ENCODE assay signal across 7 mouse cellular contexts in genomic region chr1:42851398-42851767, GRCm38 (mm10). TPM values are rescaled to one million over a fixed set of nuclear protein-coding genes. Genes with fewer than 3 reads are reported as not detected.
DNase-seq lines count a peak whose midpoint lies in the region; ATAC-seq and TF ChIP-seq lines count a peak whose summit lies in the region.

No protein-coding gene starts in this region.

- ATAC-seq in embryonic facial prominence, embryonic 12.5 days (ENCODE audit: insufficient number of reproducible peaks, insufficient read depth, low FRiP score, low TSS enrichment): peak; percentile 55; the same call in 1 of the 2 replicates
- ATAC-seq in hindbrain, embryonic 16.5 days: peak; percentile 85; the same call in 1 of the 2 replicates
- no peak for ATAC-seq in midbrain, embryonic 11.5 days (ENCODE audit: low FRiP score)

- peak overlapping the region; percentile 95 for H3K4me3 ChIP-seq in left cerebral cortex, adult 2 months
- peak overlapping the region; percentile 78 for H3K4me3 ChIP-seq in embryonic facial prominence, embryonic 12.5 days
- peak overlapping the region; percentile 97 for H3K4me3 ChIP-seq in hindbrain, embryonic 16.5 days (ENCODE audit: low read length)
- H3K4me3 ChIP-seq in midbrain, embryonic 11.5 days (ENCODE audit: low read depth, low read length): peak overlapping the region; percentile 77

- peaks cover 4% of the 10 kb centered on the region for H3K4me1 ChIP-seq in embryonic facial prominence, embryonic 12.5 days
- H3K4me1 ChIP-seq in hindbrain, embryonic 16.5 days (ENCODE audit: control insufficient read depth, insufficient read depth, low read depth, low read length): peaks cover 11% of the 10 kb centered on the region
- peaks cover 4% of the 10 kb centered on the region for H3K4me1 ChIP-seq in midbrain, embryonic 11.5 days (ENCODE audit: control insufficient read depth, insufficient read depth, low read length)

- TF ChIP-seq CTCF in left cerebral cortex, adult 2 months (IDR thresholded peaks at IDR 0.05): no peak

- H3K4me2 ChIP-seq in embryonic facial prominence, embryonic 12.5 days (replicated peaks): peak overlapping the region; percentile 84
- H3K4me2 ChIP-seq in hindbrain, embryonic 16.5 days (ENCODE audit: low read length): peak overlapping the region; percentile 70
- H3K4me2 ChIP-seq in midbrain, embryonic 11.5 days: peak overlapping the region; percentile 52

- H3K9me3 ChIP-seq in embryonic facial prominence, embryonic 12.5 days: no peaks in the 10 kb centered on the region
- no peaks in the 10 kb centered on the region for H3K9me3 ChIP-seq in hindbrain, embryonic 16.5 days (ENCODE audit: control insufficient read depth, low read length)
- no peaks in the 10 kb centered on the region for H3K9me3 ChIP-seq in midbrain, embryonic 11.5 days (ENCODE audit: control insufficient read depth, low read length)

- no peak for DNase-seq in left cerebral cortex, adult 2 months (ENCODE audit: extremely low spot score in 1 of 2, low spot score in 2 of 2)
- no peak for DNase-seq in left cerebral cortex, adult 11 months (ENCODE audit: low spot score)
- DNase-seq in midbrain, embryonic 11.5 days (ENCODE audit: low spot score, missing footprints): no peak
- no peak for DNase-seq in left cerebral cortex, adult 18-20 months (ENCODE audit: low spot score in 2 of 2)
- DNase-seq in cerebellum, postnatal 10 days: no peak

- peak overlapping the region; percentile 83 for H3K27ac ChIP-seq in left cerebral cortex, adult 2 months
- peak overlapping the region; percentile 13; the same call in 1 of the 2 replicates for H3K27ac ChIP-seq in embryonic facial prominence, embryonic 12.5 days
- peak overlapping the region; percentile 74 for H3K27ac ChIP-seq in hindbrain, embryonic 16.5 days (ENCODE audit: low read depth, low read length)
- no peak overlapping the region for H3K27ac ChIP-seq in midbrain, embryonic 11.5 days (ENCODE audit: low read depth, low read length)

- intact Hi-C loops in left cerebral cortex, adult 2 months (cut with DNase I): no loop called here

- H3K36me3 ChIP-seq in embryonic facial prominence, embryonic 12.5 days: no peaks in the 10 kb centered on the region
- H3K36me3 ChIP-seq in hindbrain, embryonic 16.5 days (ENCODE audit: control insufficient read depth, insufficient read depth, low read length): no peaks in the 10 kb centered on the region
- no peaks in the 10 kb centered on the region for H3K36me3 ChIP-seq in midbrain, embryonic 11.5 days (ENCODE audit: control insufficient read depth, insufficient read depth, low read length)

- peak overlapping the region; percentile 67 for H3K9ac ChIP-seq in embryonic facial prominence, embryonic 12.5 days
- H3K9ac ChIP-seq in hindbrain, embryonic 16.5 days (ENCODE audit: low read depth, low read length): peak overlapping the region; percentile 89
- H3K9ac ChIP-seq in midbrain, embryonic 11.5 days (ENCODE audit: low read length): peak overlapping the region; percentile 74

- H3K27me3 ChIP-seq in embryonic facial prominence, embryonic 12.5 days: no peaks in the 10 kb centered on the region
- H3K27me3 ChIP-seq in hindbrain, embryonic 16.5 days (replicated peaks; ENCODE audit: control insufficient read depth, insufficient read depth, low read length): no peaks in the 10 kb centered on the region
- H3K27me3 ChIP-seq in midbrain, embryonic 11.5 days (ENCODE audit: control insufficient read depth, insufficient read depth, low read length): no peaks in the 10 kb centered on the region

- under 1% methylated on average over 21 of the region's 21 CpGs for WGBS in embryonic facial prominence, embryonic 12.5 days
- WGBS in hindbrain, embryonic 16.5 days: under 1% methylated on average over 21 of the region's 21 CpGs
- under 1% methylated on average over 21 of the region's 21 CpGs for WGBS in midbrain, embryonic 11.5 days

RNA-seq across cellular contexts. Expression of gene Mrps9, which starts 0.3 kb away (rescaled TPM):
- total RNA-seq in left cerebral cortex, adult 2 months (2021): 10 to 100 TPM; 42.0 to 42.3 TPM
- polyA plus RNA-seq in embryonic facial prominence, embryonic 12.5 days (2016; fragmentation: Nextera tagmentation; extraction: Ambion mirVana): 47.9 and 49.5 TPM in 2 replicates
- 31.3 and 33.2 TPM in 2 replicates for polyA plus RNA-seq in hindbrain, embryonic 16.5 days (2015; fragmentation: Nextera tagmentation; extraction: Ambion mirVana)
- 57.4 and 58.3 TPM in 2 replicates for polyA plus RNA-seq in midbrain, embryonic 11.5 days (2014; fragmentation: Nextera tagmentation; extraction: Ambion mirVana)
- total RNA-seq in left cerebral cortex, adult 18-20 months (2021): 10 to 100 TPM; 40.4 to 41.4 TPM
